Mouse (Mus musculus): Measurements from ENCODE around the gene Usp3. TPM values are rescaled to one million over a fixed set of nuclear protein-coding genes. Genes with fewer than 3 reads are reported as not detected.

The Usp3 gene
- polyA plus RNA-seq, 1 experiment from 2014 or later = 67.1 TPM

DNA sequence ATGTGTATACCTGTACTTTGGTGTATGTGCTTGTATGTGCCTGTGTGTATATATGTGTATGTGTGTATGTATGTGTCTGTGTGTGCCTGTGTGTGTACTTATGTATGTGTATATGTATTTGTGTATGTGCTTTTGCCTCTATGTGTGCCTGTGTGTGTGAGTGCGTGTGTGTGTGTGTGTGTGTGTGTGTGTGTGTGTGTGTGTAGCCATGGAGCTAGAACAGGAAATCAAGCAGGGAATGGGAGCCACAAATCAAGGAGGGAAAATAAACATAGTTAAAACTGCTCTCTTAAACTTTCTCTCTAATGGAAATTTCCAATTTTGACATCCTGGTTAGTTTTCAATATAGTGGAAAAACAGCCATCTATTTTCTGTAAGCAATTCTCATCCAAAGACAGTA lies 27.1 kb upstream of the Usp3 start:
- no peaks in the 10 kb centered on the region for H3K36me3 ChIP-seq (ENCODE audit: insufficient read depth, low read length)
- H3K27me3 ChIP-seq (ENCODE audit: insufficient read depth, low read length) = no peaks in the 10 kb centered on the region
- 41% methylated on average over 1 of the region's 1 CpGs for WGBS
- H3K4me3 ChIP-seq (ENCODE audit: low read length) = no peak overlapping the region
- H3K4me1 ChIP-seq (ENCODE audit: insufficient read depth, low read length) = peaks cover 21% of the 10 kb centered on the region
- H3K4me2 ChIP-seq (replicated peaks; ENCODE audit: low read depth, low read length) = no peak overlapping the region
- no peak overlapping the region for H3K9ac ChIP-seq (replicated peaks; ENCODE audit: low read length)
- no peaks in the 10 kb centered on the region for H3K9me3 ChIP-seq (ENCODE audit: low read length)
- H3K27ac ChIP-seq (ENCODE audit: low read length) = peak overlapping the region; percentile 75
- peak; percentile 39; the same call in 1 of the 2 replicates for ATAC-seq (ENCODE audit: low FRiP score, low TSS enrichment)

DNA sequence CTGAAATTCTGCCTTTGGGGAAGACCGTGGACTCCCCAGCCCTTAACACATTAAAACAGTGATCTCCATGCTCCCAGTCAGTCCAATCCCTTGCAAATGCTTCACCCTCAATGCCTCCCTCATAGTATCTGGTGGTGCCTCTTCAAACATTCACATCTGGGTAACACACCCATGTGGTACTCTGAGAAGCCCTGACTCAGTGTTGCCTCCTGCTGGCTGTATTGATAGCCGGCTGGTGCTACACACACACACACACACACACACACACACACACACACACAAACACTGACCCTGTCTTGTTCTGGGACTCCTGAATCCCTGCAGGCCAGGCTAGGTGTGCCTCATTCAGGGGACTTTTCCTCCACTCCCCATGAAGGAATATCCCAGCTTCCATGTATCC lies 24.9 kb upstream of the Usp3 start:
- ATAC-seq (ENCODE audit: low FRiP score, low TSS enrichment) = no peak
- Histone ChIP-seq H3K36me3 (ENCODE audit: insufficient read depth, low read length) (no peaks in the 10 kb centered on the region), H3K4me2 (replicated peaks; ENCODE audit: low read depth, low read length) (no peak overlapping the region), H3K9me3 (ENCODE audit: low read length) (no peaks in the 10 kb centered on the region), H3K4me1 (ENCODE audit: insufficient read depth, low read length) (peaks cover 22% of the 10 kb centered on the region), H3K27ac (ENCODE audit: low read length) (no peak overlapping the region), H3K9ac (replicated peaks; ENCODE audit: low read length) (no peak overlapping the region), H3K27me3 (ENCODE audit: insufficient read depth, low read length) (no peaks in the 10 kb centered on the region), H3K4me3 (ENCODE audit: low read length) (no peak overlapping the region)
- 91% methylated on average over 2 of the region's 2 CpGs for whole genome bisulfite sequencing

DNA sequence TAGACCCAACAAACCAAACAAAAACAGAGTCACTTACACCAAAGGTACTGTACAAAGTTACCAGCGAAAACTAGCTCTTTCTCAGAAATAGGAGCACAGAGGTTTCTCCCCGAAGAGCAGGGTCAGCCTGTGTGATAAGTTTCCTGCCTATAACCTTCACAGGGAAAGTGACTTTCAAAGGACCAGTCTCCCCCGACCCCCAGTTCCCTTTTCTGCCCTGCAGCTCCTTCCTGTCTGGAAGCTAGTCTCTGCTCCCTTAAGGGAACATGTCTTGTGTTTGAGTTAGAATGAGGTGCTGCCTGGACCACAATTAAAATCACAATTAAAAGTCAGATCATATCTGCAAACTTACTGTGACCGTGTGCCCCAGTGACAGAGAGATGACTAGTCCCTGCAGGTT lies 23.9 kb upstream of the Usp3 start:
- H3K4me1 ChIP-seq (ENCODE audit: insufficient read depth, low read length) = peaks cover 22% of the 10 kb centered on the region
- H3K9me3 ChIP-seq (ENCODE audit: low read length) = no peaks in the 10 kb centered on the region
- H3K9ac ChIP-seq (replicated peaks; ENCODE audit: low read length) = no peak overlapping the region
- no peaks in the 10 kb centered on the region for H3K27me3 ChIP-seq (ENCODE audit: insufficient read depth, low read length)
- no peak overlapping the region for H3K4me2 ChIP-seq (replicated peaks; ENCODE audit: low read depth, low read length)
- WGBS = 61% methylated on average over 4 of the region's 4 CpGs
- no peak overlapping the region for H3K4me3 ChIP-seq (ENCODE audit: low read length)
- ATAC-seq (ENCODE audit: low FRiP score, low TSS enrichment) = no peak
- no peaks in the 10 kb centered on the region for H3K36me3 ChIP-seq (ENCODE audit: insufficient read depth, low read length)
- H3K27ac ChIP-seq (ENCODE audit: low read length) = no peak overlapping the region

DNA sequence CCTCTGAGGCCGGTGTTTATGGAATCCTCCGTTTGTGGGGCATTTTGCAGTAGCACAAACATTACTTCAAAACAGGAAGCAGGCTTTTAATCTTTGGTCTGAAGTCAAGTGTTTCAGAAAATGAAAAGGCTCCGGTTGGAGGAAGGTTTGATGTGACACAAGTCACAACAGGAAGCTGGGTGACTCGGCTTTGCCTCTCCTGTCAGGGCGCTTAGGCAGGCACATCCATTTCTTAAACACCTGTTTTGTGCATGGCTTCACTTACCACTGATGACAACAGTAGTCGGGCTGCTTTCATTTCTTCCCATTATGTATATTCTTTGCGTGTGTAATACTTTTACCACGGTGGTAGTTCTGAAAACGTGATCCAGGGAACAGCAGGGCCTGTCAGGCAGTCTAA lies 22.2 kb upstream of the Usp3 start:
- no peaks in the 10 kb centered on the region for H3K36me3 ChIP-seq (ENCODE audit: insufficient read depth, low read length)
- H3K4me1 ChIP-seq (ENCODE audit: insufficient read depth, low read length) = peaks cover 13% of the 10 kb centered on the region
- 58% methylated on average over 9 of the region's 9 CpGs for WGBS
- no peak for ATAC-seq (ENCODE audit: low FRiP score, low TSS enrichment)
- no peaks in the 10 kb centered on the region for H3K9me3 ChIP-seq (ENCODE audit: low read length)
- H3K27me3 ChIP-seq (ENCODE audit: insufficient read depth, low read length) = no peaks in the 10 kb centered on the region
- H3K4me3 ChIP-seq (ENCODE audit: low read length) = no peak overlapping the region
- no peak overlapping the region for H3K27ac ChIP-seq (ENCODE audit: low read length)
- H3K4me2 ChIP-seq (replicated peaks; ENCODE audit: low read depth, low read length) = no peak overlapping the region
- H3K9ac ChIP-seq (replicated peaks; ENCODE audit: low read length) = no peak overlapping the region

DNA sequence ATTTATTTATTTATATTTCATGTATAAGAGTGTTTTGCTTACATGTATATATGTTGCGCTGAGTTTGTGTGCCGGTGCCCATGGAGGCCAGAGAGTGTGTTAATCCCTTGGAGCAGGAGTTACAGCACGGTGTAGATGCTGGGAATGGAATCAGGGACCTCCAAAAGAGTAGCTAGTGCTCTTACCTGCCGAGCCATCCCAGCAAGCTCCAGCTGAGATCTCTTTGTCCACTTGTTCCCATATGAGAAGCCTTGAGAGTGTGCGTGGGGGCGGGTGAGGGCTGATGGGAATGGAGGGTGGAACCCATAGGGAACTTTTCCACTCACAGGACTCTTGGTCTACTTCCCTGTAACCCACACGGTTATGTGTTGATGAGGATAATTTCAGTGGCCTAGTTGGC lies 21.6 kb upstream of the Usp3 start:
- H3K9ac ChIP-seq (replicated peaks; ENCODE audit: low read length) = no peak overlapping the region
- no peak overlapping the region for H3K4me2 ChIP-seq (replicated peaks; ENCODE audit: low read depth, low read length)
- H3K9me3 ChIP-seq (ENCODE audit: low read length) = no peaks in the 10 kb centered on the region
- whole genome bisulfite sequencing = 86% methylated on average over 7 of the region's 7 CpGs
- no peak for ATAC-seq (ENCODE audit: low FRiP score, low TSS enrichment)
- no peaks in the 10 kb centered on the region for H3K27me3 ChIP-seq (ENCODE audit: insufficient read depth, low read length)
- no peak overlapping the region for H3K4me3 ChIP-seq (ENCODE audit: low read length)
- no peaks in the 10 kb centered on the region for H3K36me3 ChIP-seq (ENCODE audit: insufficient read depth, low read length)
- H3K27ac ChIP-seq (ENCODE audit: low read length) = no peak overlapping the region
- peaks cover 8% of the 10 kb centered on the region for H3K4me1 ChIP-seq (ENCODE audit: insufficient read depth, low read length)

DNA sequence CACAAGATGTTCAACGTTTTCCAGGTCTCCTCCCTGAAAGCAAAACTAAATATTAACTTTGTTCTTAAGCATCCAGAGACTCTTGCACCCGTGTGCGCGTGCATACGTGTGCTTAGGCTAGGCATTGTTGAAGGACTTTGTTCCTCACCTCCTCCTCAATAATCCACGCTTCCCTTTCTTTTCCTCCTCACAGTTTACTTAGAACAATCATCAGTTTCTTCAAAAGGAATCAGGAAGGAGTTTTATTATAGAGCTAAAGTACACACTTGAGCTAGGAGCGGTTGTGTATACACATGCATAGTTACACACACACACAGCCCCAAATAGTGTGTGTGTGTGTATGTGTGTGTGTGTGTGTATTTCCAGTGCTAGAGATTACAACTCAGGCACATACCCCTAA lies 20.7 kb upstream of the Usp3 start:
- no peaks in the 10 kb centered on the region for H3K9me3 ChIP-seq (ENCODE audit: low read length)
- H3K4me2 ChIP-seq (replicated peaks; ENCODE audit: low read depth, low read length) = no peak overlapping the region
- ATAC-seq (ENCODE audit: low FRiP score, low TSS enrichment) = no peak
- no peaks in the 10 kb centered on the region for H3K36me3 ChIP-seq (ENCODE audit: insufficient read depth, low read length)
- H3K27me3 ChIP-seq (ENCODE audit: insufficient read depth, low read length) = no peaks in the 10 kb centered on the region
- H3K4me1 ChIP-seq (ENCODE audit: insufficient read depth, low read length) = peaks cover 7% of the 10 kb centered on the region; the same call in 1 of the 2 replicates
- no peak overlapping the region for H3K4me3 ChIP-seq (ENCODE audit: low read length)
- WGBS = 80% methylated on average over 7 of the region's 7 CpGs
- H3K9ac ChIP-seq (replicated peaks; ENCODE audit: low read length) = no peak overlapping the region
- H3K27ac ChIP-seq (ENCODE audit: low read length) = no peak overlapping the region

DNA sequence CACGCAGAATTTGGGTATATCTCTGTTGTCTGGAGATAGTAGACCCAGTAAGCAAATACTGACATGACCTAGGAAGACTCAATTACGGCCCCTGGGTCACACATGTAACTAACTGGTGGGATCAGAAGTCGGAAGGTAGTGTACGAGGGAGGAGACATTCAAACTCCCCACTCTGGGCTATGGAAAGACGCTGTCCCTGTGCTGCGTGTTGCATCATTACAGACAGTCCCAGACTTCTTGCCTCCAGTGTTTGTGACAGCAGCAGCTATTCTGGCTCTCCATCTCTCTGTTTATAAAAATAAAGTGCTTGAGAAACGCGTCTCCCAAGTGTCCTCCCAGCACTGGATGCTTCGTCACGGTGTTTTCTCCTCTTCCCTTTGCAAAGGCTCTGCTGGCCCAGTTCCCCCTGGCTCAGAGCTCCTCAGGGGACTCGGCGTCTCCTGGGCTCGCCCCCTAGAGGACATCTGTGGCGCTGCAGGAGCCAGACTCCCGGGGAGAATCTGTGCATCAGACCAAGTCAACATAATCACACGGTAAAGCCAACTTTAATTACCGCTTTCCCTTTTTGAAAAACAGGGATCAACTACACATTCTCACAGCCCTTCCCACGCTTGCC lies 18.6 kb upstream of the Usp3 start:
- peak overlapping the region; percentile 7; the same call in 1 of the 2 replicates for H3K4me3 ChIP-seq (ENCODE audit: low read length)
- 0 out of 2 replicates have a peak overlapping the region, but pooled peaks have one; percentile 33 for H3K9ac ChIP-seq (replicated peaks; ENCODE audit: low read length)
- no peaks in the 10 kb centered on the region for H3K36me3 ChIP-seq (ENCODE audit: insufficient read depth, low read length)
- H3K4me2 ChIP-seq (replicated peaks; ENCODE audit: low read depth, low read length) = peak overlapping the region; percentile 36; the same call in 1 of the 2 replicates
- 18% methylated on average over 18 of the region's 18 CpGs for WGBS
- no peaks in the 10 kb centered on the region for H3K27me3 ChIP-seq (ENCODE audit: insufficient read depth, low read length)
- peaks cover 7% of the 10 kb centered on the region; the same call in 1 of the 2 replicates for H3K4me1 ChIP-seq (ENCODE audit: insufficient read depth, low read length)
- H3K9me3 ChIP-seq (ENCODE audit: low read length) = no peaks in the 10 kb centered on the region
- H3K27ac ChIP-seq (ENCODE audit: low read length) = no peak overlapping the region
- ATAC-seq (ENCODE audit: low FRiP score, low TSS enrichment) = peak; percentile 84

DNA sequence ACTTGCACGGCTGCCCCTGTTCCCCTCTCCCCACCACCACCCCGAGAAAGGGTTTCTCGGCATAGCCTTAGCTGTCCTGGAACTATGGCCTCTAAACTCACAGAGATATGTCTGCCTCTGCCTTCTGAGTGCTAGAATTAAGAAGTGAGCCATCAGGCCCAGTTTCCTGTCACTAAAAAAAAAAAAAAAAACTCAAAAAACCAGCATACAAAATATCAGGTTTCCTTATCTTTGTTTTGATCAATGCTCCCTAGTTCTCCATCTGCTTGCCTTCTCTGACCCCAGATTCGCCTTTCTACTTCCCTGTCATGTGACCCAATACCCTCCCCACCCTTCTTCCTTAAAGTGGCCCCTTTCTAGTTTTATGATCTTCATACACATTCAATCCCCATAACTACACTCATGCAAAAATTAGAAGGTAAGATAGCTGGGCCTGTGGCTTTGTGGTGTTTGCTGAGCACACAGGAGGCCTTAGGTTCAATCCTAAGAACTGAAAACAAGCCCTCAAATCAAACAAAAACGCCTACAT lies 15.9 kb upstream of the Usp3 start:
- Histone ChIP-seq H3K4me3 (ENCODE audit: low read length) (no peak overlapping the region), H3K27ac (ENCODE audit: low read length) (no peak overlapping the region), H3K9ac (replicated peaks; ENCODE audit: low read length) (no peak overlapping the region), H3K9me3 (ENCODE audit: low read length) (no peaks in the 10 kb centered on the region), H3K4me1 (ENCODE audit: insufficient read depth, low read length) (peaks cover 14% of the 10 kb centered on the region; the same call in 1 of the 2 replicates), H3K27me3 (ENCODE audit: insufficient read depth, low read length) (no peaks in the 10 kb centered on the region), H3K4me2 (replicated peaks; ENCODE audit: low read depth, low read length) (no peak overlapping the region), H3K36me3 (ENCODE audit: insufficient read depth, low read length) (no peaks in the 10 kb centered on the region)
- no peak for ATAC-seq (ENCODE audit: low FRiP score, low TSS enrichment)
- 77% methylated on average over 5 of the region's 5 CpGs for WGBS

DNA sequence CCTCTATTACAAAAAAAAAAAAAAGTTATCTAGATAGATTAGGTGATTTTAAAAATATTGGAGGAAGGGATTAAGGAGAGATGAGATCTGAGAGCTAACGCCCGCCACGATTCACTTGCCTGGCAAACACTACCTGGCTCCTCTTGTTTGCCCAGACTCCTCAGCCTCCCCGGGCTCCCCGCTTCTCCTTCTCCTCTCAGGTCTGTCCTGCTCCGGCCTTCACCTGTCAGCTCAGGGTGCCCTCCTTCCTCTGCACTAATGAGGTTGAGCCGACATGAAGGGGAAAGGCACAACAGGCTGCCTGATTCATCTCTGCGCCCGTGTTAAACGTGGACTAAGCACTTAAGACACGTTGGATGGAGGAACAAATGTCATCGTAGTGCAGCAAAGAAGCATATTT lies 13.9 kb upstream of the Usp3 start:
- WGBS = 66% methylated on average over 12 of the region's 12 CpGs
- Histone ChIP-seq H3K4me2 (replicated peaks; ENCODE audit: low read depth, low read length) (no peak overlapping the region), H3K36me3 (ENCODE audit: insufficient read depth, low read length) (no peaks in the 10 kb centered on the region), H3K4me3 (ENCODE audit: low read length) (no peak overlapping the region), H3K27me3 (ENCODE audit: insufficient read depth, low read length) (no peaks in the 10 kb centered on the region), H3K9ac (replicated peaks; ENCODE audit: low read length) (no peak overlapping the region), H3K27ac (ENCODE audit: low read length) (no peak overlapping the region), H3K9me3 (ENCODE audit: low read length) (no peaks in the 10 kb centered on the region), H3K4me1 (ENCODE audit: insufficient read depth, low read length) (peaks cover 14% of the 10 kb centered on the region; the same call in 1 of the 2 replicates)
- no peak for ATAC-seq (ENCODE audit: low FRiP score, low TSS enrichment)

DNA sequence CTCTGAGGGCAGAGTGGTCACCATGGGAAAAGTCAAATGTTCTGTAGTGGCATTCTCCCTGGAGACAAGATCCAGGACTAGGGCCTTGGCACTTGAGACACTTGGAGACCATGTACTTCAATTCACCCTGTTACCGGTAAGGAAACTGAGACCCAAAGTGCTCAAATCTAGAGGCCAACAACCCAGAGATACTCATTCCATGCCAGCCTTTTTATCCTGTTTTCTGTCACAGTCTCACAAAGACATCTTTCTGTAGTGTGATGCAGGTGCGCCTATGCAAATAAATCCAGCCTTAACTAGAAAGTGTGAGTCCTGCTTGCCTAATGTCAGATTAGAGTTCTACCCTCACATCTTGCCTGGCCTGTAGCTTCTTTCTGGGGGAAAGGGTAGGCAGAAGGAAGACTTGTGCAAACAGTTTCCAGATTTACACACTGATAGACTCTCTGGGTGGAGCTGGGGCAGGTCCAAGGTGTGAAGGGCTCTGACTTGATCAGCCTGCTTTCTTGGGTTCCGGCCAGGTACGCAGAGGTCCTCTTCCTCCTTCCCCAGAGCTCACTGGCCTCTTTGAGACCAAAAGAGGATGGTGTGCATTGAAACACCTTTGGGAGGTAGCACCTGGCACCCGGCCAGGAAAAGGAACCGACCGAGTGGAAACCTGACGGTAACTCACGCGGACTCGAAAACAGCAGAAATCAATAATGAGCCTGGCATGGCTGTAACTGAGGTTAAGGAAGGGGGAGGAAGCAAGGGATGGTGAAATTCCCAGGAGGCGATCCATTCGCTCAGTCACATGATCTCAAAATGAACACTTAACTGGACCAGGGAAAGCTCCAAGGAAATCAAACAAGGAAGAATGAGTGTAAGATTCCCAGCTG lies 13.2 kb upstream of the Usp3 start:
- peak overlapping the region; percentile 28 for H3K4me2 ChIP-seq (replicated peaks; ENCODE audit: low read depth, low read length)
- H3K9me3 ChIP-seq (ENCODE audit: low read length) = no peaks in the 10 kb centered on the region
- H3K4me1 ChIP-seq (ENCODE audit: insufficient read depth, low read length) = peaks cover 11% of the 10 kb centered on the region; the same call in 1 of the 2 replicates
- ATAC-seq (ENCODE audit: low FRiP score, low TSS enrichment) = no peak
- H3K9ac ChIP-seq (replicated peaks; ENCODE audit: low read length) = no peak overlapping the region
- no peak overlapping the region for H3K4me3 ChIP-seq (ENCODE audit: low read length)
- 55% methylated on average over 13 of the region's 13 CpGs for WGBS
- H3K36me3 ChIP-seq (ENCODE audit: insufficient read depth, low read length) = no peaks in the 10 kb centered on the region
- H3K27ac ChIP-seq (ENCODE audit: low read length) = no peak overlapping the region
- H3K27me3 ChIP-seq (ENCODE audit: insufficient read depth, low read length) = no peaks in the 10 kb centered on the region

Data from kidney, embryonic 16.5 days (tissue).